Mouse (Mus musculus): ENCODE data around the gene Myh6.

Gene Myh6

GRCm38 (mm10) chr14:54892200-54892599 lies 74.5 kb downstream of the Myh6 start, which contains the start of gene Pabpn1:
Gene Pabpn1, plus strand, starts transcription at chr14:54892500.
- DNase-seq (ENCODE audit: low read depth, low spot score), result no peak
